Mouse (Mus musculus) forebrain, embryonic 13.5 days (tissue): ENCODE measurements around the gene Fam118b. TPM values are rescaled to one million over a fixed set of nuclear protein-coding genes. Genes with fewer than 3 reads are reported as not detected.

Experiments
- ATAC-seq: fragments of 200-750 bp; cut with Nextera tagmentation; 2 replicates; pipeline ENCODE4 v1.8.0; 2017
- H3K27ac ChIP-seq: fragments of 300-500 bp; sonication (generic); 2 replicates; pipeline ENCODE4 v1.5.1; 2015; ENCODE audit warnings: inconsistent platforms, mild to moderate bottlenecking, moderate library complexity
- H3K27me3 ChIP-seq: fragments of 300-500 bp; sonication (generic); 2 replicates; pipeline ENCODE4 v1.6.1; 2015; ENCODE audit warnings: mild to moderate bottlenecking, inconsistent platforms
- H3K36me3 ChIP-seq: fragments of 300-500 bp; sonication (generic); 2 replicates; pipeline ENCODE4 v1.6.1; 2015; ENCODE audit warnings: mild to moderate bottlenecking, inconsistent platforms; ENCODE audit not compliant: poor library complexity, severe bottlenecking
- H3K4me1 ChIP-seq: fragments of 300-500 bp; sonication (generic); 2 replicates; pipeline ENCODE4 v1.6.1; 2015; ENCODE audit warnings: inconsistent platforms
- H3K4me2 ChIP-seq: fragments of 300-500 bp; sonication (generic); 2 replicates; pipeline ENCODE4 v1.6.1; 2015; ENCODE audit warnings: inconsistent platforms, mild to moderate bottlenecking, moderate library complexity
- H3K4me3 ChIP-seq: fragments of 300-500 bp; sonication (generic); 2 replicates; pipeline ENCODE4 v1.5.1; 2015; ENCODE audit warnings: mild to moderate bottlenecking, inconsistent platforms
- H3K9ac ChIP-seq: fragments of 300-500 bp; sonication (generic); 2 replicates; pipeline ENCODE4 v1.6.1; 2015; ENCODE audit warnings: mild to moderate bottlenecking, inconsistent platforms
- H3K9me3 ChIP-seq: fragments of 300-500 bp; sonication (generic); replicated peaks from 2 replicates; pipeline ENCODE4 v1.6.1; 2016; ENCODE audit warnings: inconsistent platforms
- WGBS: fragments of 180-500 bp; shearing (Covaris S2); methylation state at CpG from one replicate; pipeline ENCODE4 v1.1.7; 2015; 5-methylcytosine and 5-hydroxymethylcytosine counted together
- polyA plus RNA-seq: library from polyadenylated mRNA; unstranded; fragments of >200 nt; fragmentation: Nextera tagmentation; extraction: Ambion mirVana; gene quantifications from 2 replicates; pipeline ENCODE4 v1.2.1, GENCODE M21; 2015

The Fam118b gene
- polyA plus RNA-seq, result 88.5 and 88.8 TPM in 2 replicates

DNA sequence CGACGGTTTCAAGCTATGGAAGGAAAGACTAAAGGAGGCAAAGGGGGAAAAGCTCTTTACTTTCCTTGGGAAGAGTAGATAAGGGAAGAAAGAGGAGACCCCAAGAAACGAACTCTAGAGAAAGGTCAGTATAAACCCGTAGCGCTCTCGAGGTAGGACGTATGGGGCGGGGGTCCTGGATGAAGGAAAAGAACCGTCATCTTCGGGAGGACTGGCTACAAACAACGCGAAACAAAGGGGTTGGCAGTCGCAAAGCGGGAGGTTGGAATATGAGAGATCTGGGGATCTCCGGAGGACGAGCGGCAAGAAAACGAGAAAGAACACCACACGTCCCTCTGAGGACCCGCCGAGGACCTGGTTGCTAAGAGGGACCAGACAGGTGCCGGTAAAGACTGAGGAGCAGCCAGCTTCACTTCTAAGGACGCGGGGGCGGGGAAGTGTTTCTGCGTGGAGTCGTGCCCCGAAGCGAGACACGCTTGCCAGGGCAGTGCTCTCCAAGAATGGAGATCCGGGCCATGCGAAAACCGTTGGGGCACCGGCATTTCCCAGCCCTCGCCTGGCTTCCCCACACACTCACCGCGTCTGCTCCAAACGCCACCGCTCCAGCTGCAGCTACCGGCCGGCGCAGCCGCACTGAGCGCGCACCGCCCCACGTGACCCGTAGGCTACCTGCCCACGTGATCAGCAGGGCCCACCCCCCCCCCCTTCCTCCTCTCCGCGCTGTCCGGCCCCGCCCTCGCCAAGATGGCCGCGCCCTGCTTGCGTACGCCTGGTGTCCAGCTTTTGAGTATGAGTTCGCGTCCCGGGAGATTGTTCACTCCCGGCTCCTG is at the start of gene Fam118b, which contains the start of gene Rpusd4:
TSS of gene Fam118b (minus strand) at position 660 of the 830 bp plus-strand sequence.
TSS of gene Rpusd4 (plus strand) at position 720 of the 830 bp plus-strand sequence.
- Histone ChIP-seq H3K4me1 (peaks cover 20% of the 10 kb centered on the region), H3K27ac (peak within 1 kb of the TSS; percentile 77), H3K4me3 (peak within 1 kb of the TSS; percentile 58), H3K9ac (peak within 1 kb of the TSS; percentile 77), H3K9me3 (no peaks in the 10 kb centered on the region), H3K4me2 (peak within 1 kb of the TSS; percentile 74), H3K27me3 (no peaks in the 10 kb centered on the region), H3K36me3 (peaks cover 6% of the 10 kb centered on the region; the same call in 1 of the 2 replicates)
- ATAC-seq, result peak; percentile 97
- under 1% methylated on average over 60 of the region's 62 CpGs for WGBS

GRCm38 (mm10) chr9:35316771-35317211 is 49.2 kb upstream of the Fam118b start:
- Histone ChIP-seq H3K4me2 (no peak overlapping the region), H3K4me1 (peaks cover 59% of the 10 kb centered on the region), H3K9me3 (no peaks in the 10 kb centered on the region), H3K36me3 (no peaks in the 10 kb centered on the region), H3K4me3 (no peak overlapping the region), H3K27me3 (0 out of 2 replicates have a peak, but pooled peaks cover 7% of the 10 kb centered on the region), H3K9ac (no peak overlapping the region), H3K27ac (no peak overlapping the region)
- WGBS, result 69% methylated on average over 3 of the region's 3 CpGs
- no peak for ATAC-seq

DNA sequence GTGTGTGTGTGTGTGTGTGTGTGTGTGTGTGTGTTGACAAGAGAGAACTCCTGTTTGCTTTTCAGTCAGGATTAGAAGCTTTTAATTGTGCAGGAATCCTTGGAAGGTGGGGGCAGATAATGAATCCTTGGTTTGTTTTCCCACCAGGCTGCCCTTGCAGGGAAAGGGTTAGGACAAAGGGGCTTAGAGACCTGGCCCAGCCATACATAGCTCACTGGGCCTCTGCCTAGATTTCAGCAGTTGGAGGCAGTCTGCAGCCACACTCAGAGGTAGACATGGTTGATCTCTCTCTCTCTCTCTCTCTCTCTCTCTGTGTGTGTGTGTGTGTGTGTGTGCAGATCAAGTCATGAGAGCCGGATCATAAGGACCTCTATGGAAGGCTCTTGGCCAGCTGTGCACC is 46.6 kb upstream of the Fam118b start:
- H3K27me3 ChIP-seq, result 0 out of 2 replicates have a peak, but pooled peaks cover 3% of the 10 kb centered on the region
- ATAC-seq, result peak; percentile 64; the same call in 1 of the 2 replicates
- no peaks in the 10 kb centered on the region for H3K36me3 ChIP-seq
- H3K4me2 ChIP-seq, result no peak overlapping the region
- peak overlapping the region; percentile 75 for H3K27ac ChIP-seq
- H3K4me3 ChIP-seq, result no peak overlapping the region
- no peaks in the 10 kb centered on the region for H3K9me3 ChIP-seq
- no peak overlapping the region for H3K9ac ChIP-seq
- WGBS, result 8% methylated on average over 1 of the region's 1 CpGs
- peaks cover 58% of the 10 kb centered on the region for H3K4me1 ChIP-seq

GRCm38 (mm10) chr9:35313601-35314000 is 46.0 kb upstream of the Fam118b start:
- peak overlapping the region; percentile 75 for H3K27ac ChIP-seq
- H3K4me2 ChIP-seq, result 0 out of 2 replicates have a peak overlapping the region, but pooled peaks have one; percentile 7
- H3K4me1 ChIP-seq, result peaks cover 52% of the 10 kb centered on the region
- H3K9ac ChIP-seq, result peak overlapping the region; percentile 38; the same call in 1 of the 2 replicates
- no peak overlapping the region for H3K4me3 ChIP-seq
- no peaks in the 10 kb centered on the region for H3K36me3 ChIP-seq
- WGBS, result 12% methylated on average over 4 of the region's 4 CpGs
- 0 out of 2 replicates have a peak, but pooled peaks cover 3% of the 10 kb centered on the region for H3K27me3 ChIP-seq
- peak; percentile 36 for ATAC-seq
- no peaks in the 10 kb centered on the region for H3K9me3 ChIP-seq

GRCm38 (mm10) chr9:35312516-35312915 is 44.9 kb upstream of the Fam118b start:
- no peaks in the 10 kb centered on the region for H3K9me3 ChIP-seq
- H3K27me3 ChIP-seq, result no peaks in the 10 kb centered on the region
- no peak overlapping the region for H3K4me2 ChIP-seq
- no peak overlapping the region for H3K4me3 ChIP-seq
- peaks cover 41% of the 10 kb centered on the region for H3K4me1 ChIP-seq
- WGBS, result 54% methylated on average over 3 of the region's 3 CpGs
- H3K36me3 ChIP-seq, result no peaks in the 10 kb centered on the region
- no peak overlapping the region for H3K9ac ChIP-seq
- ATAC-seq, result no peak
- no peak overlapping the region for H3K27ac ChIP-seq

DNA sequence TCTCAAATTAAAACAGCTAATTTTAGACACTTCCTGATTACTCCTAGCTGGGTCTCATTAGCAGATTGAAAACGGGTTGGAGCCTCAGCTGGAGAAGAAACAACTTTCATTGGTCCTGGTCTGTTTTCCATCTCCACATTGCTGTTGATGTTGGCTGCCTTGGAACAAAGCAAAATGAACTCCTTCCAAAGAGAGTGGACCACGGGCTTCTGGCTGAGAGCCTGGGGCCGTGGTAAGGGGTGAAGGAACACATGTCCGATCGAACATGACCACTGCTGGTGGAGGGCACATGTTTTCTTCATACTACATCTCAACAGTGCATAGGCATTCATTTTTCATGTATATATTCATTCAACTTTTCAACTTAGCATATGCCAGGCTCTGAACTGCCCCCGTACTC is 42.8 kb upstream of the Fam118b start:
- no peak overlapping the region for H3K4me2 ChIP-seq
- no peak overlapping the region for H3K4me3 ChIP-seq
- H3K9me3 ChIP-seq, result no peaks in the 10 kb centered on the region
- H3K27ac ChIP-seq, result no peak overlapping the region
- no peak overlapping the region for H3K9ac ChIP-seq
- H3K4me1 ChIP-seq, result peaks cover 28% of the 10 kb centered on the region
- H3K27me3 ChIP-seq, result no peaks in the 10 kb centered on the region
- no peaks in the 10 kb centered on the region for H3K36me3 ChIP-seq
- ATAC-seq, result no peak
- WGBS, result 81% methylated on average over 6 of the region's 6 CpGs

GRCm38 (mm10) chr9:35307461-35307860 is 39.9 kb upstream of the Fam118b start:
- Histone ChIP-seq H3K36me3 (no peaks in the 10 kb centered on the region), H3K4me2 (no peak overlapping the region), H3K4me1 (peaks cover 5% of the 10 kb centered on the region), H3K9ac (no peak overlapping the region), H3K9me3 (no peaks in the 10 kb centered on the region), H3K4me3 (no peak overlapping the region), H3K27ac (no peak overlapping the region), H3K27me3 (no peaks in the 10 kb centered on the region)
- 83% methylated on average over 7 of the region's 7 CpGs for WGBS
- no peak for ATAC-seq

- WGBS, result 90% methylated on average over 3 of the region's 3 CpGs
- ATAC-seq, result no peak
- Histone ChIP-seq H3K4me1 (no peaks in the 10 kb centered on the region), H3K4me3 (no peak overlapping the region), H3K27me3 (no peaks in the 10 kb centered on the region), H3K36me3 (no peaks in the 10 kb centered on the region), H3K4me2 (no peak overlapping the region), H3K27ac (no peak overlapping the region), H3K9ac (no peak overlapping the region), H3K9me3 (no peaks in the 10 kb centered on the region)
Observed at GRCm38 (mm10) chr9:35302172-35302571, 34.6 kb upstream of the Fam118b start.

DNA sequence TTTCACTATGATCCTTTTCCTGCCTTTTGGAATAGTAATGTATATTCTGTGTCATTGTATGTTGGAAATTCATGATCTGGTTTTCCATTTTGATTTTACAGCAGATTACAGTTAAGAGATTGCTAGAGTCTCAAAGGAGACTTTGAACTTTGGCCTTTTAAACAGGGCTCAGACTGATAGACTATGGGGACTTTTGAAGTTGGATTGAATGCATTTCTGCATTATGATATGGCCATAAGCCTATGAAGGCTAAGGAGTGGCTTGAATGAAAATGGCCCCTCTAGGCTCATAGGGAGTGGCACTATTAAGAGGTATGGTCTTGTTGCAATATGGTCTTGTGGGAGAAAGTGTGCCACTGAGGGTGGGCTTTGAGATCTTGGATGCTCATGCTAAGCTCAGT is 30.2 kb upstream of the Fam118b start:
- no peak overlapping the region for H3K27ac ChIP-seq
- H3K27me3 ChIP-seq, result no peaks in the 10 kb centered on the region
- no peak overlapping the region for H3K9ac ChIP-seq
- peaks cover 4% of the 10 kb centered on the region; the same call in 1 of the 2 replicates for H3K9me3 ChIP-seq
- no peak overlapping the region for H3K4me2 ChIP-seq
- no peak for ATAC-seq
- no peak overlapping the region for H3K4me3 ChIP-seq
- no peaks in the 10 kb centered on the region for H3K4me1 ChIP-seq
- H3K36me3 ChIP-seq, result no peaks in the 10 kb centered on the region

DNA sequence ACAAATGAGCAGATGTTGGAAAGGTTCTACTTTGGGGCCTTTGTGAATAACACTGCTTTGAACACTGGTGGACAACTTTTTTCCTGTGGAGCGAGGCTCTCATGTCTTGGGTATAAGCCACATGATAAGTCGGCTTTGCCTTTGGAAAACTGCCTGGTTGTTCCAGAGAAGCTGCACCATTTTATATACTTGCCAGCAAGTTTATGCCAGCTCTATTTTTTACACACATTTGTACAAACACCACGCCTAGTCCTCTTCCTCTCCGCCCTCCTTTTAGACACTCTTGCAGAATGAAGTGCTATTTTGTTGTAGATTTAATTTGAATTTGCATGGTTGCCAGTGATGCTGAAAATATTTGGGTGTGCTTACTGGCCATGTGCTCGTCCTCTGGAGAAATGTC is 25.9 kb upstream of the Fam118b start:
- H3K4me3 ChIP-seq, result no peak overlapping the region

DNA sequence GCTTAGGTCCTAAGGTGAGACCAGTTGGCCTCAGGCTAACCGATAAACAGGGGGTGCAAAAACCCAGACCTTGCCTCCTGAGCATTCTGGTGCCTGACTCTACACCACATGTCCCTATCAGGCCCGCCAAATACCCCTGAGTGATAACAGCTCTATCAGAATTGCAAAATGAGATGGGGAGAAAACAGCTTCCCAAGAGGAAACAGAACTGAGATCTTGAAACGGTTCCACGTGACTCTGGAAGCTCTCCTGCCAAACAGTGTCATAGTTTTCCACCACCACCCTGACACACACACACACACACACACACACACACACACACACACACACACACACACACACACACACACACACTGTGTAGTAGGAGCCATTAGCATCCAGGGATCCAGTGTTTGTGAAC is 23.3 kb upstream of the Fam118b start:
- H3K27me3 ChIP-seq, result peaks cover 13% of the 10 kb centered on the region
- no peak for ATAC-seq
- no peaks in the 10 kb centered on the region for H3K9me3 ChIP-seq
- no peak overlapping the region for H3K4me2 ChIP-seq
- H3K27ac ChIP-seq, result no peak overlapping the region
- no peak overlapping the region for H3K9ac ChIP-seq
- H3K36me3 ChIP-seq, result no peaks in the 10 kb centered on the region
- no peak overlapping the region for H3K4me3 ChIP-seq
- WGBS, result 82% methylated on average over 4 of the region's 4 CpGs
- H3K4me1 ChIP-seq, result 0 out of 2 replicates have a peak, but pooled peaks cover 6% of the 10 kb centered on the region

More for the DNA sequence above, 25.9 kb upstream of the Fam118b start:
- WGBS, result 82% methylated on average over 5 of the region's 5 CpGs
- peaks cover 6% of the 10 kb centered on the region; the same call in 1 of the 2 replicates for H3K27me3 ChIP-seq
- no peak overlapping the region for H3K27ac ChIP-seq
- no peak for ATAC-seq
- H3K36me3 ChIP-seq, result no peaks in the 10 kb centered on the region
- peaks cover 4% of the 10 kb centered on the region; the same call in 1 of the 2 replicates for H3K9me3 ChIP-seq
- no peak overlapping the region for H3K9ac ChIP-seq
- H3K4me1 ChIP-seq, result 0 out of 2 replicates have a peak, but pooled peaks cover 6% of the 10 kb centered on the region
- no peak overlapping the region for H3K4me2 ChIP-seq

DNA sequence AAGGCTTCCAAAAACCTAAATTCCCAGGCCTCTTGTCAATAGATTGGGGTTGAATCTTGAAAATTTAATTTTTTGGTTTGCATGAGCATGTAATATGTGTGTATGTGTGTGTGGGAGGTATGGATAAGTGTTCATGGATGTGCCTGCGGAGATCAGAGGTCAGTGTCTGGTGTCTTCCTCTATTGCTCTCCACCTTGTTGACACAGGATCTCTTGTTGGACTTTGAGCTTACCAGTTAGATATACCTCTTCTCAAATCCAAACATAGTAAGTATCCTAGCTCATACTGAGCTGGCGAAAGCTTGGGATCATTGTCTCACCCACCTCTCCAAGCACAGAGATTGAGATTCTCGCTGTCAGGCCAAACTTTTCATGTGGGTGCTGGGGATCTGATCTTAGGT is 22.8 kb upstream of the Fam118b start:
- WGBS, result 94% methylated on average over 3 of the region's 3 CpGs
- H3K4me3 ChIP-seq, result no peak overlapping the region
- no peak overlapping the region for H3K9ac ChIP-seq
- H3K9me3 ChIP-seq, result no peaks in the 10 kb centered on the region
- H3K4me1 ChIP-seq, result 0 out of 2 replicates have a peak, but pooled peaks cover 6% of the 10 kb centered on the region
- no peak overlapping the region for H3K27ac ChIP-seq
- peaks cover 13% of the 10 kb centered on the region for H3K27me3 ChIP-seq
- no peaks in the 10 kb centered on the region for H3K36me3 ChIP-seq
- no peak for ATAC-seq
- H3K4me2 ChIP-seq, result no peak overlapping the region
